Mouse (Mus musculus): ENCODE results near the gene Ripply3. TPM values are rescaled to one million over a fixed set of nuclear protein-coding genes. Genes with fewer than 3 reads are reported as not detected.

The Ripply3 gene
- polyA plus RNA-seq, 1 experiment from 2014 or later: 7.3 TPM

DNA sequence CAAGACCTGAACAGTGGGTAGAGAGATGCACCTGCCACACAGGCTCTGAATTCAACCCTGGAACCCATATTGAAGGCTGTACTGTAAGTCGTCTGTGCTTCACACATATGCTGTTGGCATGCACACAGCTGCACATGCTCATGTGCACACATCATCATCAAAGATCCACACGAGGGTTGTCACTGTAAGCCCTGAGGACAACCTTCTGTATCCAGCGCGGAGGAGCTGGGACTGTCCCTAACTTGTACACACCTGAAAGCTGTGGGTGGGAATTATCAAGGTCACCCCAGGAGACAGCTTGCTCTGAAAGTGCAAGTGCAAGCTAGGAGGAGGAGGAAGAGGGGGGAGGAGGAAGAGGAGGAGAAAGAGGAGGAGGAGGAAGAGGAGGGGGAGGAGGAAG, 29.0 kb upstream of the Ripply3 start:
- H3K9ac ChIP-seq (replicated peaks; ENCODE audit: low read depth, low read length): no peak overlapping the region
- no peaks in the 10 kb centered on the region for H3K36me3 ChIP-seq (ENCODE audit: control insufficient read depth, insufficient read depth, low read length)
- H3K9me3 ChIP-seq (ENCODE audit: control insufficient read depth, low read depth, low read length): no peaks in the 10 kb centered on the region
- H3K27me3 ChIP-seq (ENCODE audit: control insufficient read depth, insufficient read depth, low read length): no peaks in the 10 kb centered on the region
- ATAC-seq (ENCODE audit: insufficient number of reproducible peaks, insufficient read depth, low FRiP score, low read depth): no peak
- peaks cover 13% of the 10 kb centered on the region; the same call in 1 of the 2 replicates for H3K4me1 ChIP-seq (ENCODE audit: control insufficient read depth, insufficient read depth, low read length)
- H3K4me2 ChIP-seq (replicated peaks; ENCODE audit: low read depth, low read length): no peak overlapping the region
- 61% methylated on average over 4 of the region's 4 CpGs for WGBS
- no peak overlapping the region for H3K4me3 ChIP-seq (ENCODE audit: low read depth, low read length)
- no peak overlapping the region for H3K27ac ChIP-seq (ENCODE audit: low read length)

- Histone ChIP-seq H3K9ac (replicated peaks; ENCODE audit: low read depth, low read length) (no peak overlapping the region), H3K9me3 (ENCODE audit: control insufficient read depth, low read depth, low read length) (no peaks in the 10 kb centered on the region), H3K4me2 (replicated peaks; ENCODE audit: low read depth, low read length) (no peak overlapping the region)
Measured at GRCm38 (mm10) chr16:94301194-94301593, 27.0 kb upstream of the Ripply3 start.

GRCm38 (mm10) chr16:94301696-94302095, 26.5 kb upstream of the Ripply3 start:
- H3K4me3 ChIP-seq (ENCODE audit: low read depth, low read length): no peak overlapping the region
- no peak overlapping the region for H3K9ac ChIP-seq (replicated peaks; ENCODE audit: low read depth, low read length)
- no peaks in the 10 kb centered on the region for H3K36me3 ChIP-seq (ENCODE audit: control insufficient read depth, insufficient read depth, low read length)
- H3K9me3 ChIP-seq (ENCODE audit: control insufficient read depth, low read depth, low read length): no peaks in the 10 kb centered on the region
- no peaks in the 10 kb centered on the region for H3K27me3 ChIP-seq (ENCODE audit: control insufficient read depth, insufficient read depth, low read length)
- ATAC-seq (ENCODE audit: insufficient number of reproducible peaks, insufficient read depth, low FRiP score, low read depth): no peak
- H3K4me2 ChIP-seq (replicated peaks; ENCODE audit: low read depth, low read length): no peak overlapping the region
- H3K4me1 ChIP-seq (ENCODE audit: control insufficient read depth, insufficient read depth, low read length): peaks cover 13% of the 10 kb centered on the region; the same call in 1 of the 2 replicates
- H3K27ac ChIP-seq (ENCODE audit: low read length): no peak overlapping the region
- 81% methylated on average over 5 of the region's 5 CpGs for WGBS

More at GRCm38 (mm10) chr16:94301194-94301593, 27.0 kb upstream of the Ripply3 start:
- WGBS: 89% methylated on average over 4 of the region's 4 CpGs
- ATAC-seq (ENCODE audit: insufficient number of reproducible peaks, insufficient read depth, low FRiP score, low read depth): no peak
- peaks cover 13% of the 10 kb centered on the region; the same call in 1 of the 2 replicates for H3K4me1 ChIP-seq (ENCODE audit: control insufficient read depth, insufficient read depth, low read length)
- no peak overlapping the region for H3K4me3 ChIP-seq (ENCODE audit: low read depth, low read length)
- no peak overlapping the region for H3K27ac ChIP-seq (ENCODE audit: low read length)
- no peaks in the 10 kb centered on the region for H3K27me3 ChIP-seq (ENCODE audit: control insufficient read depth, insufficient read depth, low read length)
- H3K36me3 ChIP-seq (ENCODE audit: control insufficient read depth, insufficient read depth, low read length): no peaks in the 10 kb centered on the region

GRCm38 (mm10) chr16:94302274-94303202, 25.7 kb upstream of the Ripply3 start:
- 6% methylated on average over 30 of the region's 30 CpGs for WGBS
- Histone ChIP-seq H3K27me3 (ENCODE audit: control insufficient read depth, insufficient read depth, low read length) (no peaks in the 10 kb centered on the region), H3K4me3 (ENCODE audit: low read depth, low read length) (peak overlapping the region; percentile 16), H3K27ac (ENCODE audit: low read length) (peak overlapping the region; percentile 15; the same call in 1 of the 2 replicates), H3K4me2 (replicated peaks; ENCODE audit: low read depth, low read length) (peak overlapping the region; percentile 47), H3K36me3 (ENCODE audit: control insufficient read depth, insufficient read depth, low read length) (no peaks in the 10 kb centered on the region), H3K9ac (replicated peaks; ENCODE audit: low read depth, low read length) (no peak overlapping the region), H3K4me1 (ENCODE audit: control insufficient read depth, insufficient read depth, low read length) (peaks cover 15% of the 10 kb centered on the region; the same call in 1 of the 2 replicates), H3K9me3 (ENCODE audit: control insufficient read depth, low read depth, low read length) (no peaks in the 10 kb centered on the region)
- peak; percentile 76 for ATAC-seq (ENCODE audit: insufficient number of reproducible peaks, insufficient read depth, low FRiP score, low read depth)

GRCm38 (mm10) chr16:94303203-94303535, 25.1 kb upstream of the Ripply3 start:
- H3K4me2 ChIP-seq (replicated peaks; ENCODE audit: low read depth, low read length): peak overlapping the region; percentile 47
- no peaks in the 10 kb centered on the region for H3K27me3 ChIP-seq (ENCODE audit: control insufficient read depth, insufficient read depth, low read length)
- peaks cover 17% of the 10 kb centered on the region; the same call in 1 of the 2 replicates for H3K4me1 ChIP-seq (ENCODE audit: control insufficient read depth, insufficient read depth, low read length)
- no peak overlapping the region for H3K27ac ChIP-seq (ENCODE audit: low read length)
- ATAC-seq (ENCODE audit: insufficient number of reproducible peaks, insufficient read depth, low FRiP score, low read depth): 0 out of 2 replicates have a peak, but pooled peaks have one; percentile 15
- H3K9ac ChIP-seq (replicated peaks; ENCODE audit: low read depth, low read length): no peak overlapping the region
- 31% methylated on average over 6 of the region's 6 CpGs for WGBS
- no peaks in the 10 kb centered on the region for H3K9me3 ChIP-seq (ENCODE audit: control insufficient read depth, low read depth, low read length)
- H3K4me3 ChIP-seq (ENCODE audit: low read depth, low read length): no peak overlapping the region; the same call in 1 of the 2 replicates
- no peaks in the 10 kb centered on the region for H3K36me3 ChIP-seq (ENCODE audit: control insufficient read depth, insufficient read depth, low read length)

GRCm38 (mm10) chr16:94307526-94307925, 20.7 kb upstream of the Ripply3 start:
- 63% methylated on average over 6 of the region's 6 CpGs for WGBS
- no peak overlapping the region for H3K9ac ChIP-seq (replicated peaks; ENCODE audit: low read depth, low read length)
- H3K27me3 ChIP-seq (ENCODE audit: control insufficient read depth, insufficient read depth, low read length): no peaks in the 10 kb centered on the region
- peak overlapping the region; percentile 44; the same call in 1 of the 2 replicates for H3K27ac ChIP-seq (ENCODE audit: low read length)
- H3K9me3 ChIP-seq (ENCODE audit: control insufficient read depth, low read depth, low read length): no peaks in the 10 kb centered on the region
- no peak for ATAC-seq (ENCODE audit: insufficient number of reproducible peaks, insufficient read depth, low FRiP score, low read depth)
- no peak overlapping the region for H3K4me3 ChIP-seq (ENCODE audit: low read depth, low read length)
- H3K4me2 ChIP-seq (replicated peaks; ENCODE audit: low read depth, low read length): no peak overlapping the region
- no peaks in the 10 kb centered on the region for H3K36me3 ChIP-seq (ENCODE audit: control insufficient read depth, insufficient read depth, low read length)
- H3K4me1 ChIP-seq (ENCODE audit: control insufficient read depth, insufficient read depth, low read length): peaks cover 15% of the 10 kb centered on the region; the same call in 1 of the 2 replicates

DNA sequence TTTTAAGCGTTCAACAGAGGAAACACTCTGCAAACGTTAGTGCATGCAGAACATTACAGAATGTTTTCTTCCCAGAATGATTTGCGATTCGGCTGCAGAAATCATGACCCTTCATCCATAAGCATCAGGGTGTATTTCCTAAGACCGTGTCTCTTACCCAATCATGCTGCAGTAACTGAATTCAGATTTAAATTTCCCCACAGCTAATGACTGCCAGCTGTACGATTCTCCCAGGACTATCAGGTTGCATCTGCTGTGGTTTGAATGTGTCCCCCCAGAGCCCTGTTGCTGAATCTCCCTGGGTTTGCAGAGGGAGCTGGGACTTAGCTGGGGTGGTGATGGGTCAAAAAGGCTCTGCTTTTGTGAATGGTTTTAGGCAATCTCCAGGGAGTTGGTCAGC, 20.3 kb upstream of the Ripply3 start:
- WGBS: 35% methylated on average over 6 of the region's 6 CpGs
- no peak for ATAC-seq (ENCODE audit: insufficient number of reproducible peaks, insufficient read depth, low FRiP score, low read depth)
- Histone ChIP-seq H3K27ac (ENCODE audit: low read length) (peak overlapping the region; percentile 44; the same call in 1 of the 2 replicates), H3K27me3 (ENCODE audit: control insufficient read depth, insufficient read depth, low read length) (no peaks in the 10 kb centered on the region), H3K9ac (replicated peaks; ENCODE audit: low read depth, low read length) (no peak overlapping the region), H3K4me1 (ENCODE audit: control insufficient read depth, insufficient read depth, low read length) (peaks cover 11% of the 10 kb centered on the region; the same call in 1 of the 2 replicates), H3K4me2 (replicated peaks; ENCODE audit: low read depth, low read length) (no peak overlapping the region), H3K4me3 (ENCODE audit: low read depth, low read length) (no peak overlapping the region), H3K36me3 (ENCODE audit: control insufficient read depth, insufficient read depth, low read length) (no peaks in the 10 kb centered on the region), H3K9me3 (ENCODE audit: control insufficient read depth, low read depth, low read length) (no peaks in the 10 kb centered on the region)

GRCm38 (mm10) chr16:94309025-94309424, 19.2 kb upstream of the Ripply3 start:
- no peak for ATAC-seq (ENCODE audit: insufficient number of reproducible peaks, insufficient read depth, low FRiP score, low read depth)
- Histone ChIP-seq H3K4me3 (ENCODE audit: low read depth, low read length) (no peak overlapping the region), H3K27me3 (ENCODE audit: control insufficient read depth, insufficient read depth, low read length) (no peaks in the 10 kb centered on the region), H3K9ac (replicated peaks; ENCODE audit: low read depth, low read length) (no peak overlapping the region), H3K4me1 (ENCODE audit: control insufficient read depth, insufficient read depth, low read length) (peaks cover 11% of the 10 kb centered on the region; the same call in 1 of the 2 replicates), H3K36me3 (ENCODE audit: control insufficient read depth, insufficient read depth, low read length) (no peaks in the 10 kb centered on the region), H3K4me2 (replicated peaks; ENCODE audit: low read depth, low read length) (no peak overlapping the region), H3K9me3 (ENCODE audit: control insufficient read depth, low read depth, low read length) (no peaks in the 10 kb centered on the region), H3K27ac (ENCODE audit: low read length) (no peak overlapping the region)
- WGBS: 81% methylated on average over 4 of the region's 4 CpGs

Measured in stomach, embryonic 14.5 days (tissue).